In the genomic region with DNA sequence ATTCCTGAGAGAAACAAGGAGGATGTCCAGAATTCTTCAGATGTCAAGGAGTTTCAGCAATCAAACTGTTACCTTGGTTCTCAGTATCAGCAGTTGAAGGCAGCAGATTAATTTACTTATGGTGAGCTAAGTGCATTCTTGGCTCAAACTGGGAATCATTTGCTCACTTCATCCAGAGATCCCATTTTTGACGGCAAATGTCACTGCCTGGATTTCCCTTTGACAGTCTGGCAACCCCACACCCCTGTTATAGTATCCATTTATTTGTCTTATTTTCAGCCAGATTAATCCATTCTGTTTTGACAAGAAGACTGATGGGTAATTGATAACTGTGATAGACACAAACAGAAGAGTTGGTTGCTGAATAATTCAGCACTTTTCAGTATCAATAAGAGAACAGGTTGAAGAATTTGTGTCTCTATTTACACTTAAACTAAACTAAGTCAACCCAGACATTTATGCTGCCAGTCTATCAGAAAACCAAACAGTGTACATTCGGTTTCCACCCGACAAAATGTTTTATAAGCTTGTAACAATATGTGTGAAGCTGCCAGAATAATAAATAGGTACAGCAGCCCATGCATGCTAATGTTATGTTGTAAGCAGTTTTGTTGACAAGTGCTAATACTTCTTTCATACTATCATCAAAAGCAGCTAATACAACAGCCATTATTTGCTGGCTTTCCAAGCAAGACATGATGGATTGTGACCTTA, we compare ENCODE assay signal across 12 mouse cellular contexts.
"Had no signal": no experiment of that assay in that cellular context is flagged by ENCODE, and none has a peak within 500 bp of the region (broad histone marks: within the 10 kb centered on the region; RNA-seq: fewer than 3 reads in every experiment).

No protein-coding gene starts in this region.

- DNase-seq: kidney, postnatal 10 days; kidney, postnatal 4 days; lung, adult 18-20 months; right cerebral cortex, postnatal 4 days; spleen, adult 18-20 months; thymus, adult 18-20 months; thymus, postnatal 25 days had no signal

- H3K27ac ChIP-seq: layer of hippocampus, adult 2 months; limb, embryonic 13.5 days; liver, embryonic 14.5 days; midbrain, embryonic 13.5 days; neural tube, embryonic 12.5 days had no signal

- ATAC-seq: midbrain, embryonic 13.5 days had no signal

- H3K9ac ChIP-seq: limb, embryonic 13.5 days; liver, embryonic 14.5 days; midbrain, embryonic 13.5 days; neural tube, embryonic 12.5 days had no signal

- H3K36me3 ChIP-seq: limb, embryonic 13.5 days; midbrain, embryonic 13.5 days; neural tube, embryonic 12.5 days had no signal

- H3K4me2 ChIP-seq: limb, embryonic 13.5 days; midbrain, embryonic 13.5 days; neural tube, embryonic 12.5 days had no signal

- H3K4me3 ChIP-seq: layer of hippocampus, adult 2 months; limb, embryonic 13.5 days; midbrain, embryonic 13.5 days; neural tube, embryonic 12.5 days had no signal

- H3K27me3 ChIP-seq: limb, embryonic 13.5 days; midbrain, embryonic 13.5 days; neural tube, embryonic 12.5 days had no signal

- H3K4me1 ChIP-seq: limb, embryonic 13.5 days; neural tube, embryonic 12.5 days had no signal

- H3K9me3 ChIP-seq: limb, embryonic 13.5 days; midbrain, embryonic 13.5 days; neural tube, embryonic 12.5 days had no signal
